Mouse (Mus musculus): ENCODE data around the gene Tcf7l2. TPM values are rescaled to one million over a fixed set of nuclear protein-coding genes. Genes with fewer than 3 reads are reported as not detected.

Tcf7l2 gene
- total and polyA plus RNA-seq, 3 experiments = not detected

GRCm38 (mm10) chr19:55909039-55909438 is 167.4 kb downstream of the Tcf7l2 start:
- Histone ChIP-seq H3K27me3 (replicated peaks) (peaks cover 43% of the 10 kb centered on the region), H3K9ac (ENCODE audit: insufficient read depth, low read depth) (no peak overlapping the region), H3K9me3 (replicated peaks; ENCODE audit: low read length) (peaks cover 3% of the 10 kb centered on the region), H3K79me2 (replicated peaks; ENCODE audit: control insufficient read depth, extremely low read depth, insufficient read depth, poor library complexity, severe bottlenecking) (no peaks in the 10 kb centered on the region), H3K4me2 (ENCODE audit: insufficient read depth, low read depth, poor library complexity, severe bottlenecking) (no peak overlapping the region), H3K36me3 (replicated peaks in 1 of 2; ENCODE audit: control insufficient read depth in 1 of 2, insufficient read depth in 1 of 2, low read length in 1 of 2) (no peaks in the 10 kb centered on the region), H3K4me3 (replicated peaks in 1 of 3; ENCODE audit: low read depth in 2 of 3, low read length in 2 of 3, poor library complexity in 1 of 3) (no peak overlapping the region), H3K4me1 (ENCODE audit: control insufficient read depth in 1 of 2, insufficient read depth in 2 of 2) (no peaks in the 10 kb centered on the region), H3K27ac (ENCODE audit: insufficient read depth, low read depth) (no peak overlapping the region)
- dilution Hi-C loops (cut with MboI; ENCODE audit: extremely low pct_ligation_motif_present, extremely low pct_unique_long_range_greater_than_20kb, low sequenced_read_pairs) (no loop called here), in situ Hi-C loops (cut with MboI; ENCODE audit: low pct_ligation_motif_present, low pct_unique_long_range_greater_than_20kb, low sequenced_read_pairs) (no loop called here)
- peak; percentile 26 for DNase-seq (ENCODE audit: extremely low read depth)
- peak; percentile 42 to 48; a peak in 3 of 4 replicates for TF ChIP-seq CTCF (conservative IDR thresholded peaks at IDR 0.05 in 1 of 2, IDR thresholded peaks at IDR 0.05 in 1 of 2; ENCODE audit: low read depth in 2 of 2, low read length in 2 of 2)
- TF ChIP-seq SMC3 (IDR thresholded peaks at IDR 0.05; ENCODE audit: low read depth, low read length) = 0 out of 2 replicates have a peak, but pooled peaks have one; percentile 24
- TF ChIP-seq KAT2A (IDR thresholded peaks at IDR 0.05; ENCODE audit: insufficient replicate concordance, low read length) = no peak
- TF ChIP-seq IRF4 (IDR thresholded peaks at IDR 0.05; ENCODE audit: low read depth, low read length) = no peak
- TF ChIP-seq JUN (IDR thresholded peaks at IDR 0.05; ENCODE audit: insufficient read depth, low read depth, low read length) = no peak
- TF ChIP-seq RAD21 (IDR thresholded peaks at IDR 0.05; ENCODE audit: low read depth, low read length) = peak; percentile 40

GRCm38 (mm10) chr19:55911941-55912340 is 170.3 kb downstream of the Tcf7l2 start:
- in situ Hi-C loops (cut with MboI; ENCODE audit: low pct_ligation_motif_present, low pct_unique_long_range_greater_than_20kb, low sequenced_read_pairs) = no loop called here
- H3K9ac ChIP-seq (ENCODE audit: insufficient read depth, low read depth) = no peak overlapping the region
- H3K79me2 ChIP-seq (replicated peaks; ENCODE audit: control insufficient read depth, extremely low read depth, insufficient read depth, poor library complexity, severe bottlenecking) = no peaks in the 10 kb centered on the region
- no peak overlapping the region for H3K4me2 ChIP-seq (ENCODE audit: insufficient read depth, low read depth, poor library complexity, severe bottlenecking)
- no peaks in the 10 kb centered on the region for H3K36me3 ChIP-seq (replicated peaks in 1 of 2; ENCODE audit: control insufficient read depth in 1 of 2, insufficient read depth in 1 of 2, low read length in 1 of 2)
- H3K9me3 ChIP-seq (replicated peaks; ENCODE audit: low read length) = peaks cover 3% of the 10 kb centered on the region
- DNase-seq (ENCODE audit: extremely low read depth) = no peak
- no peak overlapping the region for H3K27ac ChIP-seq (ENCODE audit: insufficient read depth, low read depth)
- peaks cover 0 to under 1% of the 10 kb centered on the region in 2 experiments; a peak in 1 of 4 replicates for H3K4me1 ChIP-seq (ENCODE audit: control insufficient read depth in 1 of 2, insufficient read depth in 2 of 2)
- peaks cover 24% of the 10 kb centered on the region for H3K27me3 ChIP-seq (replicated peaks)
- dilution Hi-C loops (cut with MboI; ENCODE audit: extremely low pct_ligation_motif_present, extremely low pct_unique_long_range_greater_than_20kb, low sequenced_read_pairs) = no loop called here
- H3K4me3 ChIP-seq (replicated peaks in 1 of 3; ENCODE audit: low read depth in 2 of 3, low read length in 2 of 3, poor library complexity in 1 of 3) = no peak overlapping the region
- TF ChIP-seq UBTF (IDR thresholded peaks at IDR 0.05; ENCODE audit: low read depth, low read length) = no peak
- TF ChIP-seq MYC (IDR thresholded peaks at IDR 0.05; ENCODE audit: low read depth, low read length) = no peak
- no peak for TF ChIP-seq MAZ (IDR thresholded peaks at IDR 0.05; ENCODE audit: low read depth, low read length)
- TF ChIP-seq BHLHE40 (IDR thresholded peaks at IDR 0.05; ENCODE audit: low read depth, low read length) = no peak
- no peak for TF ChIP-seq JUN (IDR thresholded peaks at IDR 0.05; ENCODE audit: insufficient read depth, low read depth, low read length)
- TF ChIP-seq USF2 (conservative IDR thresholded peaks at IDR 0.05; ENCODE audit: low read depth, low read length) = no peak
- no peak for TF ChIP-seq RCOR1 (conservative IDR thresholded peaks at IDR 0.05; ENCODE audit: low read depth, low read length)
- no peak for TF ChIP-seq CHD2 (IDR thresholded peaks at IDR 0.05; ENCODE audit: low read length)
- no peak for TF ChIP-seq MAFK (IDR thresholded peaks at IDR 0.05; ENCODE audit: insufficient replicate concordance, low read length)
- TF ChIP-seq MXI1 (IDR thresholded peaks at IDR 0.05; ENCODE audit: low read depth, low read length) = no peak
- no peak for TF ChIP-seq TCF12 (IDR thresholded peaks at IDR 0.05; ENCODE audit: low read depth, low read length)
- no peak for TF ChIP-seq GABPA (IDR thresholded peaks at IDR 0.05; ENCODE audit: insufficient replicate concordance, low read depth, low read length)

Data from CH12.LX (cell line).